ENCODE assay signal across 24 mouse cellular contexts in genomic region chr11:63099390-63099789, GRCm38 (mm10). TPM values are rescaled to one million over a fixed set of nuclear protein-coding genes. Genes with fewer than 3 reads are reported as not detected.
DNase-seq lines count a peak whose midpoint lies in the region; ATAC-seq and TF ChIP-seq lines count a peak whose summit lies in the region.
"Had no signal": no experiment of that assay in that cellular context is flagged by ENCODE, and none has a peak within 500 bp of the region (broad histone marks: within the 10 kb centered on the region; RNA-seq: fewer than 3 reads in every experiment).

No protein-coding gene starts in this region.

- WGBS in stomach, postnatal 0 days: 46% methylated on average over 3 of the region's 3 CpGs

- no peaks in the 10 kb centered on the region for H3K27me3 ChIP-seq in stomach, postnatal 0 days (ENCODE audit: control insufficient read depth, insufficient read depth, low read length)
- H3K27me3 ChIP-seq: embryonic facial prominence, embryonic 13.5 days; forebrain, embryonic 12.5 days; heart, embryonic 13.5 days; hindbrain, embryonic 13.5 days; intestine, embryonic 15.5 days; Patski had no signal

- DNase-seq in 3134 (ENCODE audit: extremely low read depth, insufficient read length, low spot score): peak; percentile 27
- peak; percentile 56 for DNase-seq in 3T3-L1 (ENCODE audit: low read depth, low spot score)
- DNase-seq in NIH3T3 (ENCODE audit: low read depth): peak; percentile 13
- DNase-seq in stomach, postnatal 0 days (ENCODE audit: low spot score): peak; percentile 21
- DNase-seq in heart, postnatal 4 days: no peak
- DNase-seq: adrenal gland, postnatal 14 days; cerebellum, adult 11-12 months; cerebellum, adult 9-11 months; cerebellum, postnatal 36 days; gastrocnemius, postnatal 36 days had no signal

- H3K9me3 ChIP-seq in stomach, postnatal 0 days (ENCODE audit: control insufficient read depth, low read length): no peaks in the 10 kb centered on the region
- H3K9me3 ChIP-seq: embryonic facial prominence, embryonic 13.5 days; forebrain, embryonic 12.5 days; heart, embryonic 13.5 days; hindbrain, embryonic 13.5 days; intestine, embryonic 15.5 days had no signal

- H3K4me1 ChIP-seq in stomach, postnatal 0 days (replicated peaks; ENCODE audit: control insufficient read depth, insufficient read depth): no peaks in the 10 kb centered on the region
- H3K4me1 ChIP-seq: embryonic facial prominence, embryonic 13.5 days; forebrain, embryonic 12.5 days; hindbrain, embryonic 13.5 days; intestine, embryonic 15.5 days had no signal

- H3K9ac ChIP-seq in stomach, postnatal 0 days (ENCODE audit: low read length): no peak overlapping the region
- H3K9ac ChIP-seq: embryonic facial prominence, embryonic 13.5 days; forebrain, embryonic 12.5 days; heart, embryonic 13.5 days; hindbrain, embryonic 13.5 days; intestine, embryonic 15.5 days had no signal

- no peak for TF ChIP-seq CTCF in stomach, postnatal 0 days (IDR thresholded peaks at IDR 0.05; ENCODE audit: low read depth)

- H3K4me2 ChIP-seq in stomach, postnatal 0 days (replicated peaks; ENCODE audit: low read depth): no peak overlapping the region
- H3K4me2 ChIP-seq: embryonic facial prominence, embryonic 13.5 days; forebrain, embryonic 12.5 days; heart, embryonic 13.5 days; hindbrain, embryonic 13.5 days; intestine, embryonic 15.5 days had no signal

- no peak for TF ChIP-seq EP300 in stomach, postnatal 0 days (optimal IDR thresholded peaks at IDR 0.05)

- no peaks in the 10 kb centered on the region for H3K36me3 ChIP-seq in stomach, postnatal 0 days (ENCODE audit: control insufficient read depth, insufficient read depth, low read length)
- H3K36me3 ChIP-seq: embryonic facial prominence, embryonic 13.5 days; forebrain, embryonic 12.5 days; G1E; heart, embryonic 13.5 days; hindbrain, embryonic 13.5 days; intestine, embryonic 15.5 days had no signal

- H3K4me3 ChIP-seq in stomach, postnatal 0 days (ENCODE audit: low read depth, low read length): no peak overlapping the region
- H3K4me3 ChIP-seq: embryonic facial prominence, embryonic 13.5 days; forebrain, embryonic 12.5 days; heart, embryonic 13.5 days; hindbrain, embryonic 13.5 days; intestine, embryonic 15.5 days had no signal

- no peak overlapping the region for H3K27ac ChIP-seq in stomach, postnatal 0 days (replicated peaks)
- H3K27ac ChIP-seq: embryonic facial prominence, embryonic 13.5 days; forebrain, embryonic 12.5 days; heart, embryonic 13.5 days; hindbrain, embryonic 13.5 days; hindbrain, postnatal 0 days; intestine, embryonic 15.5 days had no signal

- ATAC-seq in stomach, postnatal 0 days (ENCODE audit: low FRiP score, low TSS enrichment): no peak
- no peak for ATAC-seq in CD4-positive, CD25-positive, alpha-beta regulatory T cell, adult 4 months
- ATAC-seq: activated CD4-positive, CD25-positive, alpha-beta regulatory T cell, adult 4 months; hindbrain, postnatal 0 days; intestine, embryonic 15.5 days; Patski had no signal

RNA-seq across cellular contexts. Expression of gene Pmp22, which starts 29.4 kb away (rescaled TPM):
- 96.7 and 102 TPM in 2 replicates for polyA plus RNA-seq in stomach, postnatal 0 days (2015; fragmentation: Nextera tagmentation; extraction: Ambion mirVana)
- total RNA-seq in heart, postnatal 4 days (2021): 10 to 100 TPM; 90.1 to 91.4 TPM
- not detected for polyA plus RNA-seq in CD4-positive, CD25-positive, alpha-beta regulatory T cell, adult 4 months (2017; shearing (Covaris generic))
- total RNA-seq: hematopoietic stem cell, adult 5-6 weeks had no signal
- polyA plus RNA-seq: activated CD4-positive, CD25-positive, alpha-beta regulatory T cell, adult 4 months; G1E had no signal

RNA-seq across cellular contexts. Expression of gene Tekt3, which starts 37.9 kb away (rescaled TPM):
- not detected in 2 replicates for polyA plus RNA-seq in stomach, postnatal 0 days (2015; fragmentation: Nextera tagmentation; extraction: Ambion mirVana)
- not detected for total RNA-seq in heart, postnatal 4 days (2021)
- polyA plus RNA-seq in CD4-positive, CD25-positive, alpha-beta regulatory T cell, adult 4 months (2017; shearing (Covaris generic)): not detected
- total RNA-seq: adrenal gland, adult 18-20 months; adrenal gland, postnatal 14 days; gastrocnemius, adult 8-10 months; gastrocnemius, postnatal 36 days; hematopoietic stem cell, adult 5-6 weeks had no signal
- polyA plus RNA-seq: activated CD4-positive, CD25-positive, alpha-beta regulatory T cell, adult 4 months; embryonic facial prominence, embryonic 13.5 days; forebrain, embryonic 12.5 days; G1E; heart, embryonic 13.5 days; heart, postnatal 0 days; hindbrain, embryonic 13.5 days; hindbrain, postnatal 0 days; Patski had no signal

Comparison
In these comparisons a context has a peak if more than half of its experiments do, and no peak if none do; other contexts are left out.
1. RNA of gene Pmp22, which starts 29.4 kb away (polyA plus RNA-seq): 96.7 to 102 TPM in stomach, postnatal 0 days; not detected in CD4-positive, CD25-positive, alpha-beta regulatory T cell, adult 4 months; every median in the first group is over 10 times any median in the second.